Mouse (Mus musculus) megakaryocyte-erythroid progenitor cell, adult 5 weeks (primary cell): ENCODE data around the gene Siah1a. TPM values are rescaled to one million over a fixed set of nuclear protein-coding genes. Genes with fewer than 3 reads are reported as not detected.

ENCODE experiments used
- polyA plus RNA-seq: library from polyadenylated mRNA; stranded (reverse); fragments of >175 nt; gene quantifications from 2 replicates; pipeline ENCODE4 v1.2.3, GENCODE M21; 2012

Gene Siah1a
- polyA plus RNA-seq = 5.6 and 7.4 TPM in 2 replicates

DNA sequence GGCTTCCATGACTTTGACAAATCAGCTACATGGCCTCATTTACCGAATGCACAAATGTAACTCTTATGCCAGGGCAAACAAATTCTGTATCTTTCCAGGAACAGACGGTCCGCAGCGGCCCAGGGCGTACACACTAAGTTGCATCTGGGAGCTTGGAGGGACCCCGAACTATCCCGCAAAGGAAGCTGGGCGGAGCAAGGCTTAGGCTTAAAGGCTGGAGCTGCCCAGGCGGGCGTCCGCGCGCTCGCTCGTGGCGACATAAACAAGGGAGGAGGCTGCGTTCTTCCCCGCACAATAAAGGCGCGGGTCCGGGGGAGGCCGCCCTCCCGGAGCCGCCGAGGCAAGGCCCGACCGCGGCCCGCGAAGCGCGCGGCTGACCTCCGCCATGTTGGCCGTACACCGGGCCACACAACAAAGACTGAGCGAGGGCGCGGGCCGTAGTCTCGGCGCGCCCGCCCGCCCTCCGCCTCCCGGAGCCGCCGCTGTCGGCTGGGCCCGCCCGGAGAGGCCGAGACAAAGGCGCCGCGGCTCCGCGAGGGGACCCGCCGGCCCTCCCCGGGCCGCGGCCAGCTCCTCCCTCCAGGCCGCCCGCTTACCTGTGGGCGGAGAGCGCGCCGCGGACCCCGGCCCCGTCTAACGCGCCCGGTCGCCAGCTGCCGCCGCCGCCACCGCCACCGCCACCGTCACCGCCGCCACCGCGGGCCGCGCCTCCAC lies at the start of gene Siah1a, which contains the start of gene Gm10638:
Gene Siah1a, minus strand, starts transcription at position 714 of the 714 bp plus-strand sequence.
Gene Gm10638, plus strand, starts transcription at position 479 of the 714 bp plus-strand sequence.

Other genes with a start within 250 kb of the Siah1a start
- gene Abcc12, start 165.2 kb downstream of the Siah1a start, polyA plus RNA-seq = not detected in 2 replicates
- gene Lonp2, start 121.9 kb downstream of the Siah1a start, polyA plus RNA-seq = 42.6 and 43.2 TPM in 2 replicates
- 1.9 and 4.0 TPM in 2 replicates for gene Gm10638, start 235 bp downstream of the Siah1a start, polyA plus RNA-seq
- 13.8 and 14.9 TPM in 2 replicates for gene N4bp1, start 139.3 kb upstream of the Siah1a start, polyA plus RNA-seq